Mouse (Mus musculus) kidney, adult 9 months (tissue): ENCODE data around the gene Slc6a20a.
"Not testable (repeated sequence)": the region's sequence is repeated elsewhere in the genome, so short reads cannot be mapped to it uniquely, and the experiment has no call there.

Experiments used
- DNase-seq: peaks from one replicate; pipeline ENCODE4 v3.0.0; 2022

Slc6a20a gene

DNA sequence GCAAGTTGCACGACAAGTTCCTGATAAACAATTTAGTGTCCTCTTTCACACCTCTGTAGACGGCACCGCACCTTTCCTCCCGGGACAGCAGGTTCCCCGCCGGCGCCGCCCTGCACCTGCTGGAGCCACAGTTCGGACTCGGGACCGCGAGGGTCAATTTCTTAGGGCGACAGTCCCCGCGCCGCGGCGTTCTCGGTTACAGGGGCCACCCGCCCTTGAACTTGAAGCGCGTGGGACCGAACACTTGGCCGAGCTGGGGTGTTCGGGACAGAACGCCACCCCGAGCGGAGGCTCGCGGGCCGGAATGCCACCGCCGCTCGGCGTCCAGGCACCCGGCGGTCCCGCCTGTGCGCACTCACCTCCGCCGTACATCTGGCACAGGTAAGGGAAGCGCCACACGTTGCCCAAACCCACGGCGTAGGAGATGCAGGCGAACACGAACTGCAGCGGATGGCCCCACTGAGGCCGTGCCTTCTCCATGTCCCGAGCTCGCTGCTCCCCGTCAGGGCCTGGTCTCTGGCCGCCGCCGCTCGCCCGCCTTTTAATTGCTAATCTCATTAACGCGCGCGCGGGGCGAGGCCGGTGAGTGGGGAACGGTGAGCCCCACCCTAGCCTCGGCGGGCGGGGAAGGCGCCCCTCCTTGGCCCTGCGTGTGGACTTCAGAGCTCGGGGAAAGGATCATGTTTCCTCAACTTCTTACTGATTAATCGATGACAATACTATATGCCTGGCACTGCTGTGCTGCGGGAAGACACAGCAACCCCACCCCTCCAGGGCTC lies at the start of gene Slc6a20a, which contains the start of gene Ccr9:
Gene Slc6a20a (minus strand): TSS at position 559 of the 779 bp plus-strand sequence.
Gene Ccr9 (plus strand): TSS at position 113 of the 779 bp plus-strand sequence.
- DNase-seq: peak; percentile 81

DNA sequence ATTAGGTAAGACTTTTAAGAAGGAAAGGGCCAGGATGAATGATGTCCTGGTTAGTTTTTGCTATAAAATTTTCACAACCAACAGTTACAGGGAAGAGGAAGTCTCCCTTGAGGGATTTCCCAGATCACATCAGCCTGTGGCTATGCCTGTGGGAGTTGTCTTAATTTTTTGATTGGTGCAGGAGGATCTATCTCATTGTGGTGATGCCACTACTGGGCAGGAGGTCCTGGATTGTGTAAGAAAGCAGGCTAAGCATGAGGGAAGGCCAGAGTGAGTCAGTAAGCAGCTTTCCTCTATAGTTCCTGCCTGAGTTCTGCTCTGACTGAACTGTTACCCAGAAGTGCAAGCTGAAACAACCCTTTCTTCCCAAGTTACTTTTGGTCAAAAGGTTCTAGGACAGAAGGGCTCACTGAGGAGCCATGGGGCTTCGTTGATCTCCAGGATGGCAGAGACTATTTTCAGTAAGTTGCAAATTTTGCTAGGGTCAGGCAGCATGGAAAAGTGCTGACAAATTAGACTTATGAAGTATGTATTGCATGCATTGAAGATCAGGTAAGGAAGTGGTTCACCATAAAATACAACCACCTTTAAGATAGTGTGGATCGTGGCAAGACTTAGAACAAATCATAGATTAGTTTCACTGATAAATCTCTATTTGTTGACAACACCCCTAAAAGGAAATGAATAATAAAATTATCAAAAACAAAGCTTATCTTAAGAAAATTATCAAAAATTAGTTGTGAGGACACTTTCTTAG lies 44.2 kb upstream of the Slc6a20a start:
- no peak for DNase-seq

DNA sequence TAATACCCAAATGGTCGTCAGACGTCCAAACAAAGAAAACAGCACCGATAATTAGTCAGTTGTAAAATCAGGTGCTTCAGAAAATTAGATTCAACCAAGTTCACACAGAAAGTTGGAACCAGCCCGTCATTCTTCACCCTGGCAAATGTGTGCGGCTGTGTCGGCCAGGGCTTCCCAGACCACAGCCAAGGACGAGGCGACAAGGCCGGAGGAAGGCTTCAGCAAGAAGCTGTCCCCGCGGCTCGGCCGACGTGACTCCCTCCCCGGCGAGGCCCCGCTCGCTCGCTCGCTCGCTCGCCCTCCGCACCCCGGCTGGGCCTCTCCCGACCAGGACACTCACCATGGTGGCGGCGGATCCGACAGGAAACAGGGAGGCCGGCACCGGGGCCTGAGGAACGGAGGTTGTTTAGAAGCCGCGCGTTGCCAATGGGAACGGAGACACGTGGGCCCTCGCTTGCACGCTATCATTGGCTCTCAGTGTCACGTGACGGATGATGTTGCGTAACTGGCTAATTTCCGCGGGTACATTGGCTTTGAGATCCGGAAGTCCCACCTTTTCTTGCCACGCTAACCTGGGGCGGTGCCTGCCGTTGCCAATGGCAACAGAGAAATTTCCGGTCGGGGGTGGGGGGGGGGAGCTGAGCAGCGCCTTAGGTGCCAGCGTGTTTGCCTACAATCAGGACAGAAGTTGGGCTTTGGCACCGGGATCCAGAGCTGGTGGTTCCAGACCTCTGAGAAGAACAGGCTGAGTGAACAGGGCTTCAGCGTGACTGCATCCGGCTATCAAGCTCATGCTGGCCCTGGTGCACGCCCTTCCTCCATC lies 38.7 kb upstream of the Slc6a20a start, which contains the start of gene Lztfl1:
Gene Lztfl1 (minus strand): TSS at position 512 of the 823 bp plus-strand sequence.
- DNase-seq: peak; percentile 98

DNA sequence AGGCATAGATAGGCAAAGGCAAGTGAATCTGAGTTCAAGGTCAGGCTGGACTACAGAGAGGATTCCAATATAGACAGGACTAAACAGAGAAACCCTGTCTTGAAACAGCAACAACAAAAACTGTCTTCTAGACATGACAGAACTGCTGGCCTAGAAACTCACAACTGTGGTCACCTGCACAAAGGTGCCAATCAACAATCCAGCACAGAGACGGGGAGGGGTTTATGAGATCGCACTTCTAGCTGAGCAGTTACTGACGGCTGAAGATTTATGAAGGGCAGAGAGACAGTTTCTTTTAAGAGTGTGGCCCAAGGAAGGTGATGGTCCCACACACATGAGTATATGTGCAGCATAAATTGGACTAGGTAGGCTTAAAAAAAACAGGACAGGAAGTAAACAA lies 37.6 kb upstream of the Slc6a20a start:
- DNase-seq: peak; percentile 34

DNA sequence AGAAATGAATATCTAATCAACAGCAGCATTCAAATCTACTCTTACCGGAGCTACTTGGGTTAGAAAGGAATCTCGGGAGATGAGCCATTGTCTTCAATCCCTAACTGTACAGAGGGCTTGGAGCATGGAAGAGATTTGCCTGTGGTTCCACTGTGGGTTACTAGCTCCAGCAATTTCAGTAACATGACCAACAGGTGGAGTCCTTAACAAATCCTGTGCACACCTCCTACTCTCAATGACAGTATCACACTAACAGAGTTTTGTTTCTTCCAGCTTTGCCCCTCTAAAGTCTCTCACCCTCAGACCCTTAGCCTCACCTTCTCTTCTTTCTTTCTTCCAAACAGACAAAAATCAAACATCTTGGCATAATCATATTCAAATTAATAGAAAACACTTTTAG lies 34.4 kb upstream of the Slc6a20a start:
- peak; percentile 22 for DNase-seq

DNA sequence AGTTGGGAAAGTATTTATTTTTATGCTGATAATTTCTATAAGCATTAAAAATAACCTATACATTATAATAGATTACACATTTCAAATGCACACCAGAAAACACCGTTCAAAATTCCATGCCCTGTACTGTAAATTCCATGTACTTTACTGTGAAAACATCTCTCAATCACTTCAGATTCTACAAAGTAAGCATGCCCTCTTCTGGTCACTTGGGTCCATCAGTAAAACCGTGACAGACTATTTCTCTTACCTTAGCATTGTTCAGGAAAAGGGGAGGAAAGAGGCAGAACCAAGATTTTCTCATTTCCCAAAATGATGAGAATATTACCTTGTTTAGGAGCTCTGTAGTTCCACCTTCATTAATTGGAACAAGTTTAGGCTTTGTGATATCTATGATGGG lies 30.5 kb upstream of the Slc6a20a start:
- peak; percentile 17 for DNase-seq

DNA sequence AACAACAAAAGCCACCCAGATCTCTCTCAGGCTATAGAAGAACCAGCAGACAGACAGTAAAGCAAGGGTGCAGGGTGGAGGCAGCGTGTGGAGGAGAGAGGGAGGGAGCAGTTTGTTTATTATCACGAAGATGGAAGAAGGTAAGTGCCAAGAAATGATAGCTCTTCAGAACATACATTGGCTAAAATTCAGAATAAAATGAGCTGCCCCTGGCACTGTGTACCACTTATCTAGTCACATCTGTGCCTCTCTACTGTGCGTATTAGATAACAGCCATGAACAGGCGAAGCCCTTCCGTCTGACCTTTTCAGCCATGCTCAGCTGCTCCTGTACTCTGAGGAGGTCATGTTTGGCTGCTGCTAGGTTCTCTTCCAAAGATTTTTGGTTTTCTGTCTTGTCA lies 23.1 kb upstream of the Slc6a20a start:
- DNase-seq: no peak

DNA sequence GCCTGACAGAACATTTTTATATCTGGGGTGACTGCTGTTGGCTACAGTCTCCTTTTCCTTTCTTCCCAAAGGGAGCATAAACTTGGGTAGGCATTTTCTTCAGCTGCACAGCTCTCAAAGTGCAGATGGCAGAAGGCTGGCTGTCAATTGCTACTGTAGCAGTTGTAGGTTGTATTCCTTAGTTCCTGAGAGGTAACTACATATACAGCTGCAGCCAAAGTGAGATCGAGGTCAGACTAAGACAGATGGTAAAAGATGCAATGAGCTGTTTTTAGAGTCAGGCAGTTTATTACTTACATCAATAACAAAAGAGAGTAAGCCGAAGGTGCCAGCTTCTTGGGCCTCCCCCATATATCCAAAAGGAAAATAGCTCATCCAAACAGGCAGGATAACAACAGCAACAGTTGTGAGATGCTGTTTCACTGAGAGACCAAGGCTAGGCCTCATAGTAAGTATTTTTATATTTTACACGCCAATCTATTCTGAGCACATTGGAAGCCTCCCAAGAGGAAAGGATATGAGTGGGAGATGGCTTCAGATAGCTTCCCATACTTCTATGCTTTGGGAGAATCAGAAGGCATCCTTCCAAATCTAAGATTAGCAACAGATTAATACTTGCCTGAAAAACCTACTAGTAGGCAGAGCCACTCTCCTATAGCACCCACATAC lies 17.1 kb upstream of the Slc6a20a start:
- DNase-seq: no peak

DNA sequence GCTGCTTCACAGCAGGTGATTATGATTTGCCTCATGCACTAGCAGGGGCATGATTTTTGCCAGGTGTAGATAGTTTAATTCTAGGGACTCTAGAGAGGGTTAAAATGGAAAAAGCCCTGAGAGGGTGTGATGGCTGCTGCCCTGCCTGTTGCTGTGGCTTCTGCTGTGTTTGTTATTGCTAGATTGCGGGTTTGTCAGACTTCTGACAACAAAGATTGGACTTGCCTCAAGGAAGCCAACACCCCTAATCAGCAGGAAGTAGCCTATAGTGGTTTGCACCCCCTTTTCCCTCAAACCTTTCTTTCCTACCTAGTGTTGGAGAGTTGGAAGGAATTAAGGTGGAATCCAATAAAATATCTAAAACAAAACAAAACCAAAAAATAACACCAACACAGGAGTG lies 9.5 kb upstream of the Slc6a20a start:
- DNase-seq: no peak

DNA sequence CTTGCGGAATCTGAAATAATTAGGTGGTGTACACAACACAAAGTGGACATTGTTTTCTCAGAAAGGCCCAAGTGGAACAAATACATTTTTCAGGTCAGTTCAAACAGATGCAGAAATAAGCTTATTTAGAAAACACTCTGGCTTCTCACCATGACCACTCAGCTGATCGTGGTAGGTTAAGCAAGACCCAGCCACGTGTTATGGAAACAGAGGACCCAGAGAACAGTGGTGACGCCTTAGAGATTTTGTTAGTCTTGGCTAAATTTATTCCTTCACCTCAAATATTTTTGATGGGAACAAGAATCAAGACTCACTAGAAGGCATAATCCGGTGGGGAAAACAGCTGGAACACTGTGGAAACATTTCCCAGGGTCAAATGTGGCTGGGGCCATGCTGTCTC lies 7.5 kb upstream of the Slc6a20a start:
- DNase-seq: no peak

DNA sequence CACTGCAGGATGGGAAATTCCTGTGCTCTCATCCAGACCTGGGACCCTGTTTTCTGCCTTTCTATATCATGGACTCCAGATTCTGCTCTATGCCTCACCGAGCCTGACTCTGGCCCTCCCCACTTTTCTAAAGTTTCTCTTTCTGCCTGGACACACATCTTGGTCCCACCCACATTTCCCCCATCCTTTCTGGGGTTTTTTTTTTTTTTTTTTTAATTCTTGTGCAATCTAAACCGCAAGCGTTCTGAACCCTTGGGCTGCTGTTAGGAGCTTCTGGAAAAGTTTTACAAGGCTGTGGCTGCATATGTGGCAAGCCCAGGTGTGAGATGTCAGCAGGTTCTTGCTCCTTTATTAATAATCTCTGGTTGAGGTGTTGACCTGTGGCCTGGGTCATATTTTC lies 5.0 kb upstream of the Slc6a20a start:
- no peak for DNase-seq

DNA sequence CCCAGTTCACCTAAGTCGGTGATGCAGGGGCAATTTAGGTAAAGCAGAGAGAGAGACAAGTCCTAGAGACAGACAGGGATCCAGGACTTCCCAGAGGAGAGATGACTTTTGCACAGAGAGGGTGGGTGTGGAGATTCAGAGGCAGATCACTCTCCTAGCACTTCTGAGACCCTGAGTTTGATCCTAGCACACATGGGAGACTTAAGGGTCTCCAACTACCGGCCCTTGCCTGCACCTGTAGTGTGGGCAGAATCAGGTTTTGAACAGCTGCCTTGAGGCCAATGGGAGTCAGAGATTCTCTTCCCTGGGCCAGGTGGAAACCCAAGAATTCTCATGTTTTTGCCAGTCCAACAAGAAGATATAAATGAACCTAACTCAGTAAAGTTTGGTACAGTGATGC lies 513 bp upstream of the Slc6a20a start:
- DNase-seq: no peak

DNA sequence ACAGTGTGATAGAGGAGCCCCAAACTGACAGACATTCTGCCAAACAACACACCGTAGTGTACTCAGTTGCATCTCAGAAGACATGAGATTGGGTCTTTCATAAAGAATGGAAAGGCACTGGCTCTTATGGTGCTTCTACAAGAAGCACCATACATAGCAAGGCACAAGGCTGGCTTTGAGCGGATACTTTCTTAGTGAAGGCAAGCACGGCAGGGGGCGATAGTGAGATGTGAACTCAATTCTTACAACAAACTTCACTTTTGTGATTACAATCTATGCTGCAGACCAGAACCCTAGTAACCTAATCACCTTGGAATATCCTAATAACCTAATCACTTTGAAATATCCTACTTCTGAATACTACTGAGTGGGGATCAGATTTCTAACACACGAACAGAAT lies 13.0 kb downstream of the Slc6a20a start:
- peak; percentile 64 for DNase-seq

DNA sequence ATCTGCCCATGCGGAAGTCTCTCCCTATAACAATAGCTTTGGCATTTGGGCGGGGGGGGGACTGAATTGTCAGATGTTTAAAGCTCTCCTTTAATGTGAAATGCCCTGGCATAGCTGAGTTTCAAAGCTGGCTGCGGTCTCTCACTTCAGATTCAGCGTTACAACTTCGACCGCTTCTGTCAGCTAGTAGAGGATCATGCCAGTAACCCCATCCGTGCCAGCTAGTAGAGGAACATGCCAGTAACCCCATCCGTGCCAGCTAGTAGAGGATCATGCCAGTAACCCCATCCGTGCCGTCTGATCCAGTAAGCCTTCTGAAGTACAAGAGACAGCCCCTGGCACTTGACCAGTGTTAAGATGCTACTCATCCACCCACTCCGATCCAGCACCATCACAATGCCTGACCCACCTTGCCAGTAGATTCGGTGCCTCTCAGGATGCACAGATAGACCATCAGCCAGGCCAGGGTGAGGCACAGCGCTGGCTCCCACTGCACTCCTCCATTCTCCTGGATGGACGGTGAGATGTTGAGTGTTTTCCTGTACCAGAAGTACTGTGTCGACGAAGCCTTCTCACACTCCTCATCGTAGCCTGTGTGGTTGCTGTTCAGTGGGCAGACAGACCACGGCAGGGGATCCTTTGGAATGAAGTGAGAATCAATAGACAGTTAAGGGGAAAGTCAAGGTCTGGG lies 18.6 kb downstream of the Slc6a20a start:
- not testable (repeated sequence) for DNase-seq

DNA sequence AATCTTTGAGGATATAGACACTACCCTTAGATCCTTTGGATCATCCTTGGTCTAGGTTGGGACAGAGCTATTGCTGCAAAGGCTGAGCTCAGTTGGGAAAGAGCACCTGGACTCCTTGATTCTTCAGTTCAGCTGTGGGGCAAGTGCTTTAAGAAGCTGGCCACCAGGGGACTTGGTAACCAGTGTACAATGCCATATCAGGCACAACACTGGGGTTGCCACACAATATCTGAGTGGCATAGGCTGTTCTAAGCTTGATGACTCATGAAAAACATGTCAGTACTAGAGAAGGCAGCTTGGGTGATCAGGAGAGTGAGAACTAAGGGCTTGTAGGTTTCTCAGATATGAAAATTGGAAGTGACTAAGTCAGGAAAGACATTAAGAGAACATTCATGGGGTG lies 19.7 kb downstream of the Slc6a20a start:
- DNase-seq: no peak

DNA sequence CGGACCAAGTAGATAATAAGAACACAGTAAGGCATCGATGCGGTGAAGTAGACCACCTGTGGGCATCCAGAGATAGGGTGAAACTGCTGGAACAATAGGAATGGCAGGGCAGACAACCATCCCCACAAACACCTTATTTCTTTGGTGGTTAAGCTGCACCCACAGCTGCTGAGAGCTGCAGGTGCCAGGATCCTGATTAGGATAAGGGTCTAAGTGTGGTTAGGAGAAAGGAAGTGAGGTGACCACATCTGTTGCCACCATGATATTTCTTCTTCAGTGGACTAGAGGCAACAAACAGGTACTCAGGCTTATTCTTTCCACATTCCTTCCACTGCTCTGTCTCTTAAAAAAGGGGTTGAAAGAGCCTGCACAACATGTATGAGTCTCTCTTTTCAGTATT lies 21.2 kb downstream of the Slc6a20a start:
- no peak for DNase-seq

DNA sequence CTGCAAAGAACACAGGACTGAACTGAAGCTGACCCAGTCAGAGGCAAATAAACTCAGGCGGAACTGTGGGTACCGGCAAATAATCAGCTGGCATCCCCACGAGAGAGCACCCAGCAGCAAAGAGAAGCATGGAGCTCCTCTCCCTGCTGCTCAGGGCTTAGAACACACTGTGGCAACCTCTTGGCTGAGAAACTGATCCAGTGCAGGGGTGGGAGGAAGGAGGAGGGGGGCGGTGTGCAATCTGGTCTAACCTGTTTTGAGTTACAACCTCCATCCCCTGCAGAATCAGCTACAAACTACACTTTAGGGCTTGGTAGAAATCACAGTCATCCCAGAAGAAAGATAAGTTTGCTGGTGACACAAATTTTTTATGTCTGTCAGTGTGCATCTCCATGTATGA lies 27.3 kb downstream of the Slc6a20a start:
- no peak for DNase-seq

DNA sequence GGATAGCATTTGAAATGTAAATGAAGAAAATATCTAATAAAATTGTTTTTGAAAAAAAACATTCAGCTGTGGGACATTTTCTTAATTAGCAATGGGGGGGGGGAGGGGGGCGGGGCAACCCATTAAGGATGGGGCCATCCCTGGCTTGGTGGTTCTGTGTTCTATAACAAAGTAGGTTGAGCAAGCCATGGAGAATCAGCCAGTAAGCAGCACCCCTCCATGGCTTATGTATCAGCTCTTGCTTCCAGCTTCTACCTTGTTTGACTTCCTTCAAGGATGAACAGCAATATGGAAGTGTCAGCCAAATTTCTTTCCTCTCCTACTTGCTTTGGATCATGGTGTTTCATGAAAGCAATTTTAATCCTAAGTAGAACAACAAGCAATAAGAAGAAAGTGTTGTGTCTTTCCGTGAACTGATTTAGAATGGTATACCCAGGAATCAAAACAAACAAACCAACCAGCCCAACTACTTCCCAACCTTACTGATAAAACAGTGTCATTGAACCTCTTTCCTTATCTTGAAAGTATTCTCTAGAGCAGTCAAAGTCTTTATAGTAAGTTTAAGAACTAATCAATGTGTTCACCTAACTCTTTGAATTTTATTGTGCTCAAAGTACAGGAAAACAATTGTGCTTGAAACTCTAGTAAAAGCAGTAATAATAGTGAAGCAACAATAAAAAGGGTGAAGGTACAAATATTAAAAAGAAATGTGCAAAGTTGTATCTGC lies 28.7 kb downstream of the Slc6a20a start:
- no peak for DNase-seq

DNA sequence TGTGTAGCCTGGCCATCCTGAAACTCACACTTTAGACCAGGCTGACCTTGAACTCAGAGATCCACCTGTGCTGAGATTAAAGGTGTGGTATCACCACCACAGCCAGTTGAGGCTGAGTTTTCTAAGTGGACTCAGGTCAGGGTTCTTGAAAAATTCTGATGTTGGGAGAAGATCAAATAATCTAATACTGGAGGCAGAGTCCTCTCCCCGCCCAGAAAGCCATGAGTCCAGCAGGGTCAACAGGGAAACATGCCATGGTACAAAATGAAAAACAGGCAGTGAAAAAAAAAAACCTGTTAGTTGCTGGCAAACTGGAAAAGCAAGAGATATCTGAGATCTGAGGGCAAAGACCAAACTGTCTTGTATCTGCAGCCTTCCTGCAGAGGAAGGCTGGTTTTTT lies 38.6 kb downstream of the Slc6a20a start:
- DNase-seq: peak; percentile 85

DNA sequence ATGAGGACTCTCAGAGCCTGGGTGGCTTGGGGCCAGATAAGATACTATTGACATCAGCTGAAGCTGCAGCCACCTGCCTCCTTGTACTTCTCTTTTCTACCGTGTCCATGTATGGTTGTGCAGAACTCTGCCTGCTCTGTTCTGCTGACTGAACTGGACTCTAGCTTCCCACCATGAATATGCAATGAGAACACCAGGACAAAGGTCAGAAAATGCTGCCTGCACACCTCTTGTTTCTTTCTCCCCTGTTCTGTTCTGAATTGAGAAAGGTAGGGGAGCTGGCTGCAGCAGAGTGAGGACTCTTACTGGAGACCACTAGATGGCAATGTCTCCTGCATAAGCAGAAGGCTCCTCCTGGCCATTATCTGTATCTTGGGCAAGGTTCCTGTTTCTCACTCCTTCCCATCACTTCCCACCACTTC lies 40.0 kb downstream of the Slc6a20a start:
- DNase-seq: peak; percentile 91

DNA sequence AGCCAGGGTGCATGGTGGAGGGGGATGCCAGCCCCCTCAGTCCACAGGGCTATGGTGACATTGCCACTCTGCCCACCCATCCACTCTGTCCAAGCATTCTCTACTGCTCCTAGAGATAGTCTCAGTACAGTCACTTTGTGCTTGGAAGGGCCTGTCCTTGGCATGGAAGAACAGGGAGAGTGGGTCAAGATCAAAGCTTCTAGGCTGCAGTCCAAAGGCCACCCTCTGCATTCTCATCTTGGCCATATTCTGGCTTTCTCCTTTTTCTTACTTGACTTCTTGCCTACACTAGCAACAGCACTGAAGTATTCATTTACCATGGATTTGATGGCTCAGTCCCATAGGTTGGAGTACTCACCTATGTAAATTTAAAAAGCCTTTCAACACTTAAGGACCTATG lies 40.5 kb downstream of the Slc6a20a start:
- peak; percentile 70 for DNase-seq
